In genomic region chr17:87445917-87446766, GRCm38 (mm10) we compare ENCODE assay signal across 9 mouse cellular contexts. TPM values are rescaled to one million over a fixed set of nuclear protein-coding genes. Genes with fewer than 3 reads are reported as not detected.
DNase-seq lines count a peak whose midpoint lies in the region; ATAC-seq and TF ChIP-seq lines count a peak whose summit lies in the region.
"Had no signal": no experiment of that assay in that cellular context is flagged by ENCODE, and none has a peak within 500 bp of the region (broad histone marks: within the 10 kb centered on the region; RNA-seq: fewer than 3 reads in every experiment).

No protein-coding gene starts in this region.

- DNase-seq in Patski (ENCODE audit: low read depth, low spot score), result no peak
- DNase-seq in cerebellum, adult 8-10 months, result peak; percentile 64
- DNase-seq in forelimb bud, embryonic 11.5 days (ENCODE audit: low read depth, low spot score), result peak; percentile 82
- peak; percentile 60 to 67 for DNase-seq in left cerebral cortex, postnatal 25 days (ENCODE audit: low spot score in 2 of 2)
- peak; percentile 76 for DNase-seq in right cerebral cortex, postnatal 4 days
- peak; percentile 63 to 72 for DNase-seq in urinary bladder, postnatal 4 days (ENCODE audit: low spot score in 2 of 2)

- H3K27me3 ChIP-seq in Patski, result no peaks in the 10 kb centered on the region
- no peaks in the 10 kb centered on the region for H3K27me3 ChIP-seq in hindbrain, embryonic 13.5 days

- H3K36me3 ChIP-seq in hindbrain, embryonic 13.5 days, result no peaks in the 10 kb centered on the region; the same call in 1 of the 2 replicates

- H3K4me3 ChIP-seq in hindbrain, embryonic 13.5 days, result peak overlapping the region; percentile 89

- intact Hi-C loops in left cerebral cortex, postnatal 25 days (cut with DNase I), result loop anchor here (1.0 to 5.0 kb wide), 8 partner anchors 29 to 129 kb away; no protein-coding TSS in a partner anchor

- peak overlapping the region; percentile 84 for H3K4me2 ChIP-seq in hindbrain, embryonic 13.5 days

- peak; percentile 60 for ATAC-seq in Patski
- peak; percentile 71 for ATAC-seq in hindbrain, embryonic 13.5 days (ENCODE audit: low FRiP score)
- peak; percentile 29 for ATAC-seq in megakaryocyte progenitor cell, adult 5-6 weeks (replicated peaks; ENCODE audit: poor library complexity)

- H3K9me3 ChIP-seq in hindbrain, embryonic 13.5 days, result no peaks in the 10 kb centered on the region

- POLR2A ChIA-PET in Patski (lab: Charles Lee), result interaction anchor here (0.6 to 3.6 kb wide), 25 partner anchors 10 to 169 kb away, joined by 3 to 25 read pairs (median 4); no protein-coding TSS in a partner anchor

- in situ Hi-C loops in Patski (cut with MboI; ENCODE audit: low pct_unique_long_range_greater_than_20kb), result loop anchor here (5.0 kb wide), 1 partner anchor 86 kb away; no protein-coding TSS in a partner anchor

- no peak for TF ChIP-seq CTCF in Patski (IDR thresholded peaks at IDR 0.05)

- peak overlapping the region; percentile 99 for H3K27ac ChIP-seq in hindbrain, embryonic 13.5 days

- peak overlapping the region; percentile 100 for H3K9ac ChIP-seq in hindbrain, embryonic 13.5 days

- peaks cover 44% of the 10 kb centered on the region for H3K4me1 ChIP-seq in hindbrain, embryonic 13.5 days (replicated peaks)

- WGBS in hindbrain, embryonic 13.5 days, result under 1% methylated on average over 77 of the region's 86 CpGs

- CTCF ChIA-PET in Patski (lab: Charles Lee), result interaction anchor here (1.2 to 4.1 kb wide), 5 partner anchors 10 to 131 kb away, joined by 4 to 24 read pairs (median 8); no protein-coding TSS in a partner anchor

RNA-seq across cellular contexts. Expression of gene Calm2, which starts 0.6 kb away (rescaled TPM):
- polyA plus RNA-seq in Patski (2021), result 899 TPM
- 2,223 and 2,271 TPM in 2 replicates for polyA plus RNA-seq in hindbrain, embryonic 13.5 days (2015; fragmentation: Nextera tagmentation; extraction: Ambion mirVana)
- 1,000 to 10,000 TPM; 2,216 to 2,449 TPM for total RNA-seq in left cerebral cortex, postnatal 25 days (2021)
- 664 and 692 TPM in 2 replicates for total RNA-seq in megakaryocyte progenitor cell, adult 5-6 weeks (2015)
- 1,536 and 1,800 TPM in 2 replicates for total RNA-seq in megakaryocyte progenitor cell, adult 5-6 weeks (2017)

RNA-seq across cellular contexts. Expression of gene Stpg4, which starts 18.6 kb away (rescaled TPM):
- polyA plus RNA-seq in Patski (2021), result not detected
- not detected in 2 replicates for polyA plus RNA-seq in hindbrain, embryonic 13.5 days (2015; fragmentation: Nextera tagmentation; extraction: Ambion mirVana)
- total RNA-seq in left cerebral cortex, postnatal 25 days (2021), result under 1 TPM in 1 of 2 experiments, not detected in 1; 0.62 TPM
- 1.0 TPM in 1 of 2 replicates, not detected in the other for total RNA-seq in megakaryocyte progenitor cell, adult 5-6 weeks (2015)
- not detected in 2 replicates for total RNA-seq in megakaryocyte progenitor cell, adult 5-6 weeks (2017)
- total RNA-seq: neutrophil, adult 5-6 weeks had no signal
